Mouse (Mus musculus): ENCODE measurements around the gene Tnfrsf25. TPM values are rescaled to one million over a fixed set of nuclear protein-coding genes. Genes with fewer than 3 reads are reported as not detected.

The Tnfrsf25 gene
- polyA plus RNA-seq, 1 experiment from 2014 or later, result 1.5 TPM

- no peaks in the 10 kb centered on the region for H3K36me3 ChIP-seq (ENCODE audit: control insufficient read depth, insufficient read depth)
These were observed 18.8 kb downstream of the Tnfrsf25 start for GRCm38 (mm10) chr4:152134507-152134906.

GRCm38 (mm10) chr4:152135363-152135762 is 19.6 kb downstream of the Tnfrsf25 start:
- no peaks in the 10 kb centered on the region for H3K36me3 ChIP-seq (ENCODE audit: control insufficient read depth, insufficient read depth)
- peaks cover 43% of the 10 kb centered on the region for H3K27me3 ChIP-seq (replicated peaks; ENCODE audit: control insufficient read depth, insufficient read depth, low read length)
- ATAC-seq, result no peak
- WGBS, result 89% methylated on average over 12 of the region's 12 CpGs
- no peak overlapping the region for H3K9ac ChIP-seq (replicated peaks; ENCODE audit: low read depth, low read length)
- no peak overlapping the region for H3K4me2 ChIP-seq (ENCODE audit: low read length)
- H3K4me1 ChIP-seq (replicated peaks; ENCODE audit: control insufficient read depth, insufficient read depth, low read length), result peaks cover 25% of the 10 kb centered on the region
- H3K27ac ChIP-seq (ENCODE audit: low read length), result no peak overlapping the region
- no peaks in the 10 kb centered on the region for H3K9me3 ChIP-seq (ENCODE audit: control insufficient read depth, low read length)
- no peak overlapping the region for H3K4me3 ChIP-seq (replicated peaks; ENCODE audit: low read length)

More at GRCm38 (mm10) chr4:152134507-152134906, 18.8 kb downstream of the Tnfrsf25 start:
- H3K9me3 ChIP-seq (ENCODE audit: control insufficient read depth, low read length), result no peaks in the 10 kb centered on the region
- H3K27me3 ChIP-seq (replicated peaks; ENCODE audit: control insufficient read depth, insufficient read depth, low read length), result peaks cover 52% of the 10 kb centered on the region
- peaks cover 25% of the 10 kb centered on the region for H3K4me1 ChIP-seq (replicated peaks; ENCODE audit: control insufficient read depth, insufficient read depth, low read length)
- H3K27ac ChIP-seq (ENCODE audit: low read length), result no peak overlapping the region
- ATAC-seq, result no peak
- no peak overlapping the region for H3K9ac ChIP-seq (replicated peaks; ENCODE audit: low read depth, low read length)
- no peak overlapping the region for H3K4me3 ChIP-seq (replicated peaks; ENCODE audit: low read length)
- no peak overlapping the region for H3K4me2 ChIP-seq (ENCODE audit: low read length)

GRCm38 (mm10) chr4:152136112-152136875 is 20.6 kb downstream of the Tnfrsf25 start:
- Histone ChIP-seq H3K36me3 (ENCODE audit: control insufficient read depth, insufficient read depth) (no peaks in the 10 kb centered on the region), H3K9ac (replicated peaks; ENCODE audit: low read depth, low read length) (no peak overlapping the region), H3K9me3 (ENCODE audit: control insufficient read depth, low read length) (no peaks in the 10 kb centered on the region), H3K27me3 (replicated peaks; ENCODE audit: control insufficient read depth, insufficient read depth, low read length) (peaks cover 36% of the 10 kb centered on the region), H3K27ac (ENCODE audit: low read length) (no peak overlapping the region), H3K4me1 (replicated peaks; ENCODE audit: control insufficient read depth, insufficient read depth, low read length) (peaks cover 19% of the 10 kb centered on the region), H3K4me3 (replicated peaks; ENCODE audit: low read length) (no peak overlapping the region), H3K4me2 (ENCODE audit: low read length) (no peak overlapping the region)
- no peak for ATAC-seq
- WGBS, result 24% methylated on average over 6 of the region's 6 CpGs

- H3K9me3 ChIP-seq (ENCODE audit: control insufficient read depth, low read length), result no peaks in the 10 kb centered on the region
- no peak overlapping the region for H3K4me3 ChIP-seq (replicated peaks; ENCODE audit: low read length)
- no peak overlapping the region for H3K9ac ChIP-seq (replicated peaks; ENCODE audit: low read depth, low read length)
- H3K36me3 ChIP-seq (ENCODE audit: control insufficient read depth, insufficient read depth), result no peaks in the 10 kb centered on the region
- 93% methylated on average over 2 of the region's 2 CpGs for WGBS
- H3K27ac ChIP-seq (ENCODE audit: low read length), result no peak overlapping the region
- no peak overlapping the region for H3K4me2 ChIP-seq (ENCODE audit: low read length)
- peaks cover 33% of the 10 kb centered on the region for H3K27me3 ChIP-seq (replicated peaks; ENCODE audit: control insufficient read depth, insufficient read depth, low read length)
- no peak for ATAC-seq
- peaks cover 15% of the 10 kb centered on the region for H3K4me1 ChIP-seq (replicated peaks; ENCODE audit: control insufficient read depth, insufficient read depth, low read length)
These were observed 21.1 kb downstream of the Tnfrsf25 start for GRCm38 (mm10) chr4:152136876-152137250.

GRCm38 (mm10) chr4:152138497-152139260 is 22.9 kb downstream of the Tnfrsf25 start:
- no peaks in the 10 kb centered on the region for H3K9me3 ChIP-seq (ENCODE audit: control insufficient read depth, low read length)
- peak overlapping the region; percentile 51 for H3K4me2 ChIP-seq (ENCODE audit: low read length)
- no peaks in the 10 kb centered on the region for H3K36me3 ChIP-seq (ENCODE audit: control insufficient read depth, insufficient read depth)
- peaks cover 18% of the 10 kb centered on the region for H3K27me3 ChIP-seq (replicated peaks; ENCODE audit: control insufficient read depth, insufficient read depth, low read length)
- peak overlapping the region; percentile 37 for H3K4me3 ChIP-seq (replicated peaks; ENCODE audit: low read length)
- H3K27ac ChIP-seq (ENCODE audit: low read length), result no peak overlapping the region
- H3K4me1 ChIP-seq (replicated peaks; ENCODE audit: control insufficient read depth, insufficient read depth, low read length), result peaks cover 9% of the 10 kb centered on the region
- ATAC-seq, result peak; percentile 63
- 2% methylated on average over 51 of the region's 51 CpGs for WGBS
- no peak overlapping the region for H3K9ac ChIP-seq (replicated peaks; ENCODE audit: low read depth, low read length)

GRCm38 (mm10) chr4:152140441-152140840 is 24.7 kb downstream of the Tnfrsf25 start:
- Histone ChIP-seq H3K9me3 (ENCODE audit: control insufficient read depth, low read length) (no peaks in the 10 kb centered on the region), H3K4me2 (ENCODE audit: low read length) (no peak overlapping the region), H3K27me3 (replicated peaks; ENCODE audit: control insufficient read depth, insufficient read depth, low read length) (peaks cover 9% of the 10 kb centered on the region), H3K27ac (ENCODE audit: low read length) (no peak overlapping the region), H3K9ac (replicated peaks; ENCODE audit: low read depth, low read length) (no peak overlapping the region), H3K36me3 (ENCODE audit: control insufficient read depth, insufficient read depth) (no peaks in the 10 kb centered on the region), H3K4me1 (replicated peaks; ENCODE audit: control insufficient read depth, insufficient read depth, low read length) (peaks cover 9% of the 10 kb centered on the region), H3K4me3 (replicated peaks; ENCODE audit: low read length) (no peak overlapping the region)
- no peak for ATAC-seq
- WGBS, result 29% methylated on average over 6 of the region's 6 CpGs

- no peak overlapping the region for H3K4me3 ChIP-seq (replicated peaks; ENCODE audit: low read length)
- peaks cover 9% of the 10 kb centered on the region for H3K4me1 ChIP-seq (replicated peaks; ENCODE audit: control insufficient read depth, insufficient read depth, low read length)
- no peaks in the 10 kb centered on the region for H3K9me3 ChIP-seq (ENCODE audit: control insufficient read depth, low read length)
- no peak overlapping the region for H3K27ac ChIP-seq (ENCODE audit: low read length)
- WGBS, result 46% methylated on average over 8 of the region's 8 CpGs
- H3K4me2 ChIP-seq (ENCODE audit: low read length), result no peak overlapping the region
- ATAC-seq, result no peak; the same call in 1 of the 2 replicates
- peaks cover 9% of the 10 kb centered on the region for H3K27me3 ChIP-seq (replicated peaks; ENCODE audit: control insufficient read depth, insufficient read depth, low read length)
- no peak overlapping the region for H3K9ac ChIP-seq (replicated peaks; ENCODE audit: low read depth, low read length)
- no peaks in the 10 kb centered on the region for H3K36me3 ChIP-seq (ENCODE audit: control insufficient read depth, insufficient read depth)
These were observed 25.9 kb downstream of the Tnfrsf25 start for GRCm38 (mm10) chr4:152141521-152142135.

- peaks cover 2% of the 10 kb centered on the region for H3K27me3 ChIP-seq (replicated peaks; ENCODE audit: control insufficient read depth, insufficient read depth, low read length)
- no peak overlapping the region for H3K27ac ChIP-seq (ENCODE audit: low read length)
- peaks cover 6% of the 10 kb centered on the region for H3K4me1 ChIP-seq (replicated peaks; ENCODE audit: control insufficient read depth, insufficient read depth, low read length)
- WGBS, result 21% methylated on average over 1 of the region's 1 CpGs
- no peak overlapping the region for H3K4me3 ChIP-seq (replicated peaks; ENCODE audit: low read length)
- no peak for ATAC-seq
- no peak overlapping the region for H3K9ac ChIP-seq (replicated peaks; ENCODE audit: low read depth, low read length)
- no peak overlapping the region for H3K4me2 ChIP-seq (ENCODE audit: low read length)
- H3K36me3 ChIP-seq (ENCODE audit: control insufficient read depth, insufficient read depth), result no peaks in the 10 kb centered on the region
- H3K9me3 ChIP-seq (ENCODE audit: control insufficient read depth, low read length), result no peaks in the 10 kb centered on the region
These were observed 27.9 kb downstream of the Tnfrsf25 start for GRCm38 (mm10) chr4:152143632-152144031.

- Histone ChIP-seq H3K36me3 (ENCODE audit: control insufficient read depth, insufficient read depth) (no peaks in the 10 kb centered on the region), H3K4me1 (replicated peaks; ENCODE audit: control insufficient read depth, insufficient read depth, low read length) (peaks cover 5% of the 10 kb centered on the region; the same call in 1 of the 2 replicates), H3K27me3 (replicated peaks; ENCODE audit: control insufficient read depth, insufficient read depth, low read length) (peaks cover 6% of the 10 kb centered on the region), H3K27ac (ENCODE audit: low read length) (no peak overlapping the region), H3K4me3 (replicated peaks; ENCODE audit: low read length) (no peak overlapping the region), H3K4me2 (ENCODE audit: low read length) (no peak overlapping the region), H3K9me3 (ENCODE audit: control insufficient read depth, low read length) (no peaks in the 10 kb centered on the region), H3K9ac (replicated peaks; ENCODE audit: low read depth, low read length) (no peak overlapping the region)
- 71% methylated on average over 10 of the region's 10 CpGs for WGBS
- no peak for ATAC-seq
These were observed 29.7 kb downstream of the Tnfrsf25 start for GRCm38 (mm10) chr4:152145473-152145872.

Data from forebrain, embryonic 16.5 days (tissue).